Mouse (Mus musculus): ENCODE measurements at regions not wholly inside any gene's neighbourhood (a gene's known extent, or its start where the extent isn't known, plus 50 kb on each side); places are given as distances from the start of the nearest gene placed in this dataset.

DNA sequence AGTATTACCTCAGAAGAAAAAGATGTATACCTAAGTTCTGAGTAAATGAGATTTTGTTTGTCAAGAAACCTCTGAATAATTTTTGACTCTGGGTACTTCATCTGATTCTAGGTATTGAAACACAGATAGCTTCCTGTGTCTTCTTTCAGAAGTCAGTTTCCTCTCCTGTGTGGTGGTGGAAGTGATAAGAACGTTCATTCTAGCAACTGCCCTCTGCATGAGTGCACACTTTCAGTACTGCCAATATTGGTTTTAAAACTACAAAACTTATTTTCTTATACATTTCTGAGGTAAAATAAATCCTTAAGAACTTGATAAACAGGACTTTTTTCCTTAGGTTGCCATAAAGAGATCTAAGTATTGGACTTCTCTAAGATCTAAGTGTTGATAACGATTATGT, 209.8 kb upstream of the Rasa1 start:
- no peak for ATAC-seq
- H3K27me3 ChIP-seq, result no peaks in the 10 kb centered on the region
- TF ChIP-seq CTCF (IDR thresholded peaks at IDR 0.05), result no peak
- in situ Hi-C loops (cut with MboI; ENCODE audit: low pct_unique_long_range_greater_than_20kb), result no loop called here
- CTCF ChIA-PET, result no interaction called here
- POLR2A ChIA-PET, result no interaction called here
- no peak for DNase-seq (ENCODE audit: low read depth, low spot score)

DNA sequence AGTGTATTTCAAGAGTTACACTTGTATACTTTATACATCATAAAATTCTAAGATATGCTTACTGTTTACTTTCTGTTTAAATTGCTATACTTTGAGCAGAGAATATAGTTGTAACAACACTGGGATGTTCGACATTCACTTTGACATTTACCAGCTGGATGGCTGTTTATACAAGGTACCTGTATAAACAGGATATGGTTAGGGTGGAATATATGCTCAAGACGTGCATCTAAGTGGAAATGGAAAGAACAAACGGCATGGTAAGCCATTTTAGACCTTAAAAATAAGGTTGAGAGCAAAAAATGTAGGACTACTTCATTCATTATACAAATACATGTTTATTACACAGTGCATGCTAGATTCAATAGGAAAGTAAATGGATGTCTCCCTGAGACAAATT, 195.9 kb upstream of the Rasa1 start:
- ChIA-PET CTCF (no interaction called here), POLR2A (no interaction called here)
- no peak for ATAC-seq
- H3K27me3 ChIP-seq, result no peaks in the 10 kb centered on the region
- DNase-seq (ENCODE audit: low read depth, low spot score), result no peak
- no peak for TF ChIP-seq CTCF (IDR thresholded peaks at IDR 0.05)
- in situ Hi-C loops (cut with MboI; ENCODE audit: low pct_unique_long_range_greater_than_20kb), result no loop called here

DNA sequence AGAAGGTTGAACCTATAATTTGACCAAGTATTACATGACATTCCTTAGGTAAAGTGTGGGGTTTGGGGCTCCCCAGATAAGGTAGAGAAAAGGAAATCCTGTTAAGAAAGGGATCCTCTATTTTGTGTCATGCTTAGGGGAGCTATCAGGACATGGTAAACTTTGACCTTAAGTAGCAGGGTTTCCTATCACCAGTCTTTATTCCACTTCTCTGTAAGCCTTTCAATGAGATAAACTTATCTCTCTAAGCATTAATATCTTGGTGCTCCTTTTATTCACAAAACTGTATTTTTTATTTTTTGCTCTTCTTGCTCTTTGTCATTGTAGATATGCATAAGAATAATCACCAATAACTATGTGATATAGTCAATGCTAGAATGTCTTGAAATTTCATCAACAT, 194.4 kb upstream of the Rasa1 start:
- in situ Hi-C loops (cut with MboI; ENCODE audit: low pct_unique_long_range_greater_than_20kb), result no loop called here

DNA sequence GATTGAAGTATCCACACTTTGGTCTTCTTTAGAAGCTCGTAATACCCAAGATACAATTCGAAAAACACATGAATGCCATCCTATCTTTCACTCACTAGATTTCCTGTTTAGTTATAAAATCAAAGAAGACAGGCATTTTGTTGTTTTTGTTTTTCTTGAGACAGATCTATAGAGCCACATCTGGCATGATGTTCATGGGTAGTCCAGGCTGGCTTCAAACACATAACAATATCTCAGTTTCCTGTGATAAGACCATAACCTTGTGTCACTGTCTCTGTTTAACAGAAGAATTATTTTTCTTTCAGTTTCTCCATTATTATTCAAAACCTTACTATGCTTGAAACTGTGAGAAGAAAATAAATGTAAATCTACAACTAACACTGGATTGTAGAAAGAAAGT, 190.5 kb upstream of the Rasa1 start:
- ChIA-PET CTCF (no interaction called here), POLR2A (no interaction called here)
- H3K27me3 ChIP-seq, result peaks cover 3% of the 10 kb centered on the region
- in situ Hi-C loops (cut with MboI; ENCODE audit: low pct_unique_long_range_greater_than_20kb), result no loop called here
- ATAC-seq (no peak), DNase-seq (ENCODE audit: low read depth, low spot score) (no peak)
- no peak for TF ChIP-seq CTCF (IDR thresholded peaks at IDR 0.05)

More for the DNA sequence above, 194.4 kb upstream of the Rasa1 start:
- ATAC-seq (no peak), DNase-seq (ENCODE audit: low read depth, low spot score) (no peak)
- CTCF ChIA-PET, result interaction anchor here (1.5 kb wide), 1 partner anchor 17 kb away, joined by 4 read pairs; no protein-coding TSS in a partner anchor
- no peak for TF ChIP-seq CTCF (IDR thresholded peaks at IDR 0.05)
- POLR2A ChIA-PET, result no interaction called here
- H3K27me3 ChIP-seq, result no peaks in the 10 kb centered on the region

DNA sequence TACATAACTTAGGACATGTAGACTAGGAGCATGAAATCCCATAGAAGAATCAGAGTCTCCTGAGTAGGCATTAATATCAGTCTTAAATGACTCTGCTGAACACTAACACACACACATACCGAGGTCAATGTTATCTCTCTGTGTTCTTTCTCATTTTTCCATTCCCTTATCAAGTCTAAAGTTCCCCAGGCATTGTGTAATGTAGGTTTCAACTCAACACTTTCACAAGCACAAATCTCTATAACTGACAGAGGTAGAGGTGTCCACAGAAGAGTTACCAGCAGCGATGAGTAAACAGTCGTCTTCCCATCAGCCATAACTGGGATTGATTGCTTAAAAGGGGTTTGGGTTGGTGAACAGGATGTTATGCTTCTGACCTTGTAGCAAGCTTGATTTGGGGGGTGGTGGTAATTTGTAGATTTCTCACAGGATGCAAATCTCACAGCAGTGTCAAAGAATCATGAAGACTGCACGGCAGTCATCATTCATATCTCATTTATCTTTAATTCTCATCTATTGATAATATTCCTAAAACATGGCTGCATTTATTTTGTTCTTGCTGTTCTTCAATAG, 187.4 kb upstream of the Rasa1 start:
- in situ Hi-C loops (cut with MboI; ENCODE audit: low pct_unique_long_range_greater_than_20kb), result no loop called here
- DNase-seq (ENCODE audit: low read depth, low spot score), result no peak
- ATAC-seq, result no peak
- ChIA-PET POLR2A (no interaction called here), CTCF (no interaction called here)
- H3K27me3 ChIP-seq, result peaks cover 3% of the 10 kb centered on the region
- no peak for TF ChIP-seq CTCF (IDR thresholded peaks at IDR 0.05)

DNA sequence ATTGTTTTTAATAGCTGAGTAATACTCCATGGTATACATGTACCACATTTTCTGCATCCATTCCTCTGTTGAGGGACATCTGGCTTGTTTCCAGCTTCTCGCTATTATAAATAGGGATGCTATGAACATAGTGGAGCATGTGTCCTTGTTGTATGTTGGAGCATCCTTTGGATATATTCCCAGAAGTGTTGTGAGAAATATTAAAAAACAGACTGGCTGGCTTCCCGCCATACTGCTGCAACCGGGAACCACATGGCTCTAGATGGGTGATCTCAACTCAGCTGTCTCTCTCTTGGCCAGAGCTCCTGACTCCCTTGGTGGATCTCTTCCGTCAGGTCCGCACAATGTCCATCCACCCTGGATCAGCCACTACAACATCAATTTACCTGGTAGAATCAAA, 182.4 kb upstream of the Rasa1 start:
- POLR2A ChIA-PET, result no interaction called here
- no peak for DNase-seq (ENCODE audit: low read depth, low spot score)
- no peak for TF ChIP-seq CTCF (IDR thresholded peaks at IDR 0.05)
- in situ Hi-C loops (cut with MboI; ENCODE audit: low pct_unique_long_range_greater_than_20kb), result no loop called here
- ATAC-seq, result no peak
- CTCF ChIA-PET, result no interaction called here
- H3K27me3 ChIP-seq, result peaks cover 3% of the 10 kb centered on the region

DNA sequence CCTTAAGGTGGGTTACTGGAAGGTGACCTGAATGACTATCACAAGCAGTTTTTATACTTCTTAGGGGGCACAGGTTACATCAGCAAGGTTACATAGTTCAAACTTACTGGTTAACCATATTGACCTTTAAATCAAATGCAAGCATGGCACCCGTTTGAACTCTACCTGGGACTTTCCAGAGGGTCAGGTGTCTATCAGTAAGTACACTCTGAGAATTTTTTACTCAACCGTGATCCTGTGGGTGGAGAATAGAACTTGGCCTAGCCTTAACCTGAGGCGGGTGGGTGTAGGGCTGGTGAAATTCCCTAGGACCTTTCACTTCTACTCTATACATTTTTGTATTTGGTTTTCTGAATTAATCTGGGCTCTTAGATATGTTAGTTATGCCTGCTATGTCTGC, 170.5 kb upstream of the Rasa1 start:
- CTCF ChIA-PET, result no interaction called here
- POLR2A ChIA-PET, result no interaction called here
- H3K27me3 ChIP-seq, result no peaks in the 10 kb centered on the region
- no peak for TF ChIP-seq CTCF (IDR thresholded peaks at IDR 0.05)
- in situ Hi-C loops (cut with MboI; ENCODE audit: low pct_unique_long_range_greater_than_20kb), result no loop called here
- no peak for DNase-seq (ENCODE audit: low read depth, low spot score)
- ATAC-seq, result no peak

DNA sequence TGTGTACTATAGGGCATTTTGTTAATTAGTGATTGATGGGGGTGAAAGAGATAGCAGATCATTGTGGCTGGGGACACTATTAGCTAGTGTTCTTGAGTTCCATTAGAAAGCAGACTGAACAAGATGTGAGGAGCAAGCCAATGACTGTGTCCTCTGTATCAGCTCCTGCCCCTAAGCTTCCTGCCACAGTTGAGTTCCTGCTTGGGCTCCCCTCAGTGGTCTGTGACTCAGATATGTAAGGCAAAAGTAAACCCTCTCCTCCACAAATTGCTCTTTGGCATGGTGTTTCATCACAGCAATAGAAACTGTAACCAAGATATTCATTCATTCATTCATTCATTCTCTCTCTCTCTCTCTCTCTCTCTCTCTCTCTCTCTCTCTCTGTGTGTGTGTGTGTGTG, 169.7 kb upstream of the Rasa1 start:
- H3K27me3 ChIP-seq, result no peaks in the 10 kb centered on the region
- ATAC-seq, result no peak
- no peak for TF ChIP-seq CTCF (IDR thresholded peaks at IDR 0.05)
- in situ Hi-C loops (cut with MboI; ENCODE audit: low pct_unique_long_range_greater_than_20kb), result no loop called here
- CTCF ChIA-PET, result interaction anchor here (1.0 kb wide), 1 partner anchor 15 kb away, joined by 3 read pairs; no protein-coding TSS in a partner anchor
- POLR2A ChIA-PET, result no interaction called here
- DNase-seq (ENCODE audit: low read depth, low spot score), result no peak

DNA sequence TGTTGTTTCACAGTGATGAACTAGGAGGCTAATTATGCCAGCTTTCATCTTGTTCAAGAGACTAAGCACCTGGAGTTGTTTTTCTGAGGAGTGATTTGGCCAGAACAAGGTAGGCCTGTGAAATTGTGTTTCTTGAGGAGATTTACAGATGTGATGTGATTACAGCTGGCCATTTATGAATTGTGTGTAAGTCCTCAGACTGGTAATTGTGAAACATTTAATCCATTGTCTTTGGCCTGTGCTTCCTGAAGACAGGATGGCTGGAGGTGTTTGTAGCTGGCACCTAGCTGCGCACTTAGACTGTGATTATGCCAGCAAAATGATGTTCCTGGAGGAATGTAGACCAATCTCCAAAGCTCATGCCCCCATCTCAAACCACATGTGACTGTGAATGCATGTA, 150.7 kb upstream of the Rasa1 start:
- ATAC-seq (no peak), DNase-seq (ENCODE audit: low read depth, low spot score) (no peak)
- CTCF ChIA-PET, result no interaction called here
- H3K27me3 ChIP-seq, result no peaks in the 10 kb centered on the region
- in situ Hi-C loops (cut with MboI; ENCODE audit: low pct_unique_long_range_greater_than_20kb), result loop anchor here (10.0 kb wide), 1 partner anchor 145 kb away; no protein-coding TSS in a partner anchor
- TF ChIP-seq CTCF (IDR thresholded peaks at IDR 0.05), result no peak
- POLR2A ChIA-PET, result no interaction called here

DNA sequence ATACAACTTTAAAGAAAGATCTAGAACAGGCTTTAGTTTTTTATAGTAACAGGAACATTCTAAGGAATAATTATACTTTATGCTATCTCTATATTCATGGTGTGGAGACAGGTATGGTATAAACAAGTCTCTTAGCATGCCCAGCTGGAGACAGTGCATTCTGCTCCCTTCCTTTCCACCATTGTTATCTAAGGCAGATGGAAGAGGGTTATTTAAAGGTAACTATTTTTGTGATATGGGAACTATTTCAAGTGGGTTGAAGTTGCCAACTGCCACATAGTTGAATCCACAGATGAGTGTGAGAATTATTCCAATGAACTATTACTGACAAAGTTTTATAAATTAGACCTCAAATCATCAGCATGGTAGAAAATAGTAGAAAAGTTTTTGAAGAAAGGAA, 148.9 kb upstream of the Rasa1 start:
- ATAC-seq, result no peak
- in situ Hi-C loops (cut with MboI; ENCODE audit: low pct_unique_long_range_greater_than_20kb), result loop anchor here (10.0 kb wide), 1 partner anchor 143 kb away; no protein-coding TSS in a partner anchor
- no peak for TF ChIP-seq CTCF (IDR thresholded peaks at IDR 0.05)
- POLR2A ChIA-PET, result no interaction called here
- DNase-seq (ENCODE audit: low read depth, low spot score), result no peak
- CTCF ChIA-PET, result no interaction called here
- H3K27me3 ChIP-seq, result no peaks in the 10 kb centered on the region

DNA sequence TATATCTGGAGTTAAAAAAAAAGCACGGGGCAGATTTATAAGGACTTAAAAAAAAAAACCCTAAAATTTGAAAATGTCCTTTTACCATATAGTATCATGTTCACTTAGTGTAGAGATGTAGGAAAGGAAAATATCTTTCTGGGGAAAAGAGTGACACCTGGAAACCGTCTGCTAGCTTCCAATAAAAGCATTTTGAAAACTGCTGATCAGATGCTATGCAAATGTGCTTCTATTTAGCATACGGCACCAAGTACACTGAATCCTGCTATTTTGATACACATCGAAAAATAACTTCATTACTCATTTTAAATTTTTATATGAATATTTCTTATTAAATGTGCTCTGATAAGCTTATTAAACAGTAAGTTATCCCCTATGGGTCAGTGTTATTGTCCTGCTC, 148.1 kb upstream of the Rasa1 start:
- DNase-seq (ENCODE audit: low read depth, low spot score) (no peak), ATAC-seq (no peak)
- H3K27me3 ChIP-seq, result no peaks in the 10 kb centered on the region
- ChIA-PET POLR2A (no interaction called here), CTCF (interaction anchor here (1.0 kb wide), 1 partner anchor 9 kb away, joined by 3 read pairs; no protein-coding TSS in a partner anchor)
- in situ Hi-C loops (cut with MboI; ENCODE audit: low pct_unique_long_range_greater_than_20kb), result loop anchor here (10.0 kb wide), 1 partner anchor 142 kb away; no protein-coding TSS in a partner anchor
- no peak for TF ChIP-seq CTCF (IDR thresholded peaks at IDR 0.05)

DNA sequence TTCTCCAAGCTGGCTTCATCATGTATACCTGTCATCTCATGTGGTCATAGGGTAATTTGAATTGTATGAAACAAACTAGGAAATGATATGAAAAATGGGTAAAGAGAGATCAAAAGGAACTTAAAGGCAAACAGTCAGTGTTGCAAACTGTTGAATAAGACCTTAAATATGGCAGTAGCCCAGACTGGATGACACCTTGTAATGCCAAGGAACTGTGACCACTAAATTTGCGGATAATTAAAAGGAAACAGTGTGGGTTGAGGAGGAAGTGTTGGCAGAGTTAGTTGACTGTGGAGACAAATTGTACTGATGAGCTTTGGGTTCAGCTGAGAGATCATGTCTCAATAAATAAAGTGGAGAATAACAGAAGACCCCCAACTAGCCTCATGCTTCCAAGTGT, 147.3 kb upstream of the Rasa1 start:
- ChIA-PET POLR2A (no interaction called here), CTCF (interaction anchor here (1.0 kb wide), 1 partner anchor 8 kb away, joined by 3 read pairs; no protein-coding TSS in a partner anchor)
- DNase-seq (ENCODE audit: low read depth, low spot score), result no peak
- ATAC-seq, result no peak
- no peaks in the 10 kb centered on the region for H3K27me3 ChIP-seq
- in situ Hi-C loops (cut with MboI; ENCODE audit: low pct_unique_long_range_greater_than_20kb), result loop anchor here (10.0 kb wide), 1 partner anchor 141 kb away; no protein-coding TSS in a partner anchor
- TF ChIP-seq CTCF (IDR thresholded peaks at IDR 0.05), result no peak
